Mouse (Mus musculus) urinary bladder, postnatal 25 days (tissue): Measurements from ENCODE around the gene 1700029P11Rik.
"Not testable (repeated sequence)": the region's sequence is repeated elsewhere in the genome, so short reads cannot be mapped to it uniquely, and the experiment has no call there.

Experiments used
- DNase-seq: peaks from one replicate; pipeline ENCODE4 v3.0.0; 2022; ENCODE audit warnings: low spot score

The 1700029P11Rik gene

GRCm38 (mm10) chr15:81957598-81957997, 22.7 kb upstream of the 1700029P11Rik start:
- no peak for DNase-seq

GRCm38 (mm10) chr15:81958906-81959305, 21.4 kb upstream of the 1700029P11Rik start:
- DNase-seq, result no peak

- DNase-seq, result peak; percentile 98
Observed at GRCm38 (mm10) chr15:81960171-81961077, 19.9 kb upstream of the 1700029P11Rik start, which contains the start of gene Pmm1. Gene Pmm1 (minus strand): TSS chr15:81960930.

GRCm38 (mm10) chr15:81961078-81961451, 19.3 kb upstream of the 1700029P11Rik start:
- no peak for DNase-seq

GRCm38 (mm10) chr15:81964262-81964661, 16.1 kb upstream of the 1700029P11Rik start:
- no peak for DNase-seq

GRCm38 (mm10) chr15:81964980-81965545, 15.3 kb upstream of the 1700029P11Rik start:
- DNase-seq, result no peak

DNA sequence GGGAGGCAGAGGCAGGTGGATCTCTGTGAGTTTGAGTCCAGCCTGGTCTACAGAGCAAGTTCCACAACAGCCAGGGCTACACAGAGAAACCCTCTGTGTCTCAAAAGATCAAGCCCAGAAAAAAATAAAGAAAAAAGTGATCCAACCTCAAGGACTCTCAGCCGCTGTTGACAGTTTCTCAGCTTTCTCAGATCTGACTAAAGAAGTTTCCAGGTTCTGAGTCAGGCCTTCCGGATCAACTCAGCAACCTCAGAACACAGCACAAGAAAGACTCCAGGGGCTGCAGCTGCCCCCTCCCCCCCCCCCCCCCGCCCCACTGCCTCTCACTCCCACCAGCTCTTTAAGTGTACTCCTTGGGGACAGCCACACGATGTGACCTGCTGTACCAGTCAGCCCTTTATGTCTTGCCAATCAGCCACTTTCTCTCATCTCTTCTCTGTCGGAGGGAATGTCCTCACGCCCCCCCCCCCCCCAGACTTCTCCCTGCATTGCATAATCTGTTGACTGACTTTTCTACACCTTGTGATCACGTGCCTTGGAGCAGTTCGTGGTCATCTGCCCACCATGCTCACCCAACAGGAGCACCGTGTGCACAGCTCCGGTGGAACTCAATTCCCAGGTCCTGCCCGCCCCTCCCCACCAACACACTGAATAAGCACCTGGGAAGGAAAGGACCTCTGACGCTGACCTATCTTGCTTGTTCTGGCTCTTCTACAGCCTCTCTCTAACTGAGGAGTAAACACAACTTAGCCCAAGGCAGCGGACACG, 14.1 kb upstream of the 1700029P11Rik start:
- DNase-seq, result no peak

GRCm38 (mm10) chr15:81967821-81968220, 12.5 kb upstream of the 1700029P11Rik start:
- no peak for DNase-seq

DNA sequence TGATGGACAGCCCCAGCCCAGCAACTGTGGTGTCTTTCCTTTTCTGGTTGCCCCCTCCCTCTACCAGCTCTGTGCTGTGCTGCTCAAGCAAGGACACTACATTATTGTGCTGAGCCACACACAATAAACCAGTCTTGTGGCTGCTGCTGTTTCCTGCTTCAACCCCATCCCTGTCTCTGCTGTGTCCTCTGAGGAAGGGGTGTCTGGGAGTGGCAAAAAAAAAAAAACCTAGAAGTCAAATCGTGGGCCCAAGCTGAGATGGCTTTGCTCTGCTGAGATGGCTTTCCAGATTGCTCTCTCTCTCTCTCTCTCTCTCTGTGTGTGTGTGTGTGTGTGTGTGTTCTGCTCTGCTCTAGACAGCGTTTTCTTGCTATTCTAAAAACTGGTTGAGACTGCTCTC, 11.9 kb upstream of the 1700029P11Rik start:
- no peak for DNase-seq

DNA sequence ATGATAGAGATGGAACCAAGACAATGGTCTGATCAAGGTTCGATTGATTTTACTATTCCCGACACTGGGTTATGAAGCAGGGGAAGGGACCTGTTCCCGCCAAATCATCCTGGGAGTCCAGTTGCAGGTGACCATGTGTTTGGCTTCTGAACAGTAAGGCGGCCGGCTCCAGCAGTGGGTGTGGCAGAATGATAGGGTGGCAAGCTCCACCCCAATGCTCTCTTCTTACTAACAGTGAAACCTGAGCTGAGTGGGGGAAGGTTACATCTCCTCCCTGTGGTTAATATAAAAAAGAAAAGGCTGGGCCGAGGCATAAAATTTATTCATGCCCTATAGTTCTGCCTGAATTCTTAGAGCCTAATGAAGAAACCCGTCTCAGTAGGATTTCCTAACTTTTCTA, 11.2 kb upstream of the 1700029P11Rik start:
- DNase-seq, result no peak

- DNase-seq, result not testable (repeated sequence)
Observed at GRCm38 (mm10) chr15:81969635-81970034, 10.7 kb upstream of the 1700029P11Rik start.

GRCm38 (mm10) chr15:81970498-81970897, 9.8 kb upstream of the 1700029P11Rik start:
- not testable (repeated sequence) for DNase-seq

DNA sequence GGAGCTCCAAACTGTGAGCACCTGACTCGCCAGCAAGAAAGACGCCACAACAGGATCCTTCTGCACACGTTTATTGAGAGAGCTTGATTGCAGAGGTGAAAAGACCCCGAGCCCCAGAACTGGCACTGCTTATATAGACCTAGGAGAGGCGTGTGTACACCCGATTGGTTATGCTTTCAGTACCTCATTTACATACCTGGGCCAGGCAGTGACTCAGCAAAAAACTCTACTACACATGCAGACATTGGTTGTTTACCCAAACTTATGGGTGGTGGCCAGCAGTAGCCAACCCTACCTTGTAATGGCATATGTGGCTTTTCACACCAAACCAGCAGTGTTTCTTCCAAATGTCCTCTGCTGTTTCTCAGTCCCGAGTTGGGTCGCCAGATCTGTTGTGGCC, 5.2 kb upstream of the 1700029P11Rik start:
- not testable (repeated sequence) for DNase-seq

- no peak for DNase-seq
Observed at GRCm38 (mm10) chr15:81982173-81982572, 1.8 kb downstream of the 1700029P11Rik start.

GRCm38 (mm10) chr15:81985267-81986161, 5.2 kb downstream of the 1700029P11Rik start:
- DNase-seq, result no peak

DNA sequence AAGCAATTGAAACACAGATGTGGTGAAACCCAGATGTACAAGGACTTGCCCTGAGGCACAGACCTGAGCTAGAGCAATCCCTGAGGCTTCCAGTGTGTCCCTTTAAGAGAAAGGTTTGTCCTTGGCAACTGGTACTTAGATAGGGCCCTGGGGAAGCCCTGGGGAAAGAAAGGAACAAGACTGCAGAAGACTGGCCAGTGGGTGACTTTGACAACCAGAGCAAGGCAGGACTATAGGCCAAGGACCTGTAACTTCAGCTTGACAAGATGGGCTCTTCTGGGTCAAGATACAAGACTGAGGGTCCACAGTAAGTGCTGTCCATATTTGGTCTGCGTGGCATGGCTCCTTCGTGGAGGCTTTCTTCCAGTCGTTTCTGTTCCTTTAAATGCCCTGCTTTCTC, 7.3 kb downstream of the 1700029P11Rik start, which contains the start of gene Xrcc6:
TSS of gene Xrcc6 (plus strand) at position 190 of the 400 bp plus-strand sequence.
- no peak for DNase-seq

DNA sequence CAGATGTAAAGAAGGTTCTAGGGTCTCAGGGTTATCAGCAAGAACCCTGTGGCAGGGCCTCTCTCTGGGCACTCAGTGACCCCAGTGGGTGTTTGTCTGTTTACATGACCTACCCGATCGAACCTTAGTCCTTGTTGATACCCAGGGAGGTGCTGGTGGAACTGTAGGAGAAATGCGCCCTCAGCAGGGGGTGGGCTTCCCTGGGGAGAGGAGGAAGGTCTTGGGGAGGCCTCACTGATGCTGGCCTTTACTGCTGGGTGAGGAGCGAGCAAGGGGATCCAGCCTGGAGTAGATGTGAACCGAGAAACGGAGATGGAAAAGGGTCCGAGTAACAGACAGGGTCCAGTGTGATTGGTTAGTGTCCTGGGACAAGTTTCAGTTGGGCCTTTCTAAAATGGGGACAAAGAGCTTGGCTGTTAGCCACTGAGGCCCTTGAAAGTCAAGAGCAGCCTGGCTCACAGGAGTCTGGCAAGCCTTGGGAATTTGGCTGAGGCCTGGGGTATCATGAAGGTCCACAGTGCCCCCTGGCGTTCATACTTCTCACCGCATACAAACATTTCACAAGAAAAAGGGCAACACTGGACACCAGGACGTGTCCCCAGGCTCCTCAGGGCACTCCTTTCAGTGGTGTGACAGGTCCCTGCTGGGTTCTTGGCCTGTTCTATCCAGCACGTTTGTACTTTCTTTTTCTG, 9.2 kb downstream of the 1700029P11Rik start:
- peak; percentile 73 for DNase-seq

GRCm38 (mm10) chr15:81990549-81990948, 10.2 kb downstream of the 1700029P11Rik start:
- no peak for DNase-seq

DNA sequence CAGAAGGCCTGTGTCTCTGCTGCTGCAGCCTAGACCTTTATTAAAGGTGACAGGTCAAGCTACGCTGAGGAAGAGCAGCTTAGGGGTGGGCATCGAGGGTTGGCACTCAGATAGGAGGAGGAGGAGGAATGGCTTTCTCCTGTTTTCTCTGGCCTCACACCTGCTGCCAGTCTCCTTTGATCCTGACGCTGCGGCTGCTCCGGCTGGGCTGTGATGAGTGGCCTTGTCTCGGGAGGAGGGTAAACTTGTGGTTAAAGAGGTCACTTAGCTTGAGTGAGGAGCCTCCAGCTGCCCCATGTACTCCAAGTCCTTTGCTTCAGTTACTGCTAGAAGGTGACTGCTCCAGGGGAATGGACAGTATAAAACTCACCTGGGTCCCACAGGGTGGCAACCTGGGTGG, 13.7 kb downstream of the 1700029P11Rik start:
- no peak for DNase-seq

- no peak for DNase-seq
Observed at GRCm38 (mm10) chr15:82004257-82004656, 23.9 kb downstream of the 1700029P11Rik start.

DNA sequence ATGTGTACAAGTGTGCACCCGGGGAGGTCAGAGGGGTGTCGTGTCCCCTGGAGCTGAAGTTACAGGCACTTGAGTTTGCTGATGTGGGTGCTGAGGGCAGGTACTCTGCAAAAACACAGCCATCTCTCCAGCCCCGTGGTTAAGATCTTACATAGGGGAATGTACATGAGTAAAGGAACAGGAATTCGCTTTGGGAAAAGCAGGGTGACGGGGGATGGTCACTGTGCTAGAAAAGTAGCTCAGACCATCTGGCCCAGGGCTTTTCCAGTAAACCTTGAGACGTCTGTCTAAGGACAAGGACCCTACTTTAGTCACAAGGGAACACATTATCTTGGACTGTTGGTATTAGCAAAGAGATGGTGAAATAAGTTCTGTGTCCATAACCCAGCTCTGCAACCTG, 31.6 kb downstream of the 1700029P11Rik start:
- DNase-seq, result no peak
